Mouse (Mus musculus) thymus, adult 2 months (tissue): ENCODE measurements around the gene Zfp867. TPM values are rescaled to one million over a fixed set of nuclear protein-coding genes. Genes with fewer than 3 reads are reported as not detected.

Source experiments
- DNase-seq: peaks from one replicate; pipeline ENCODE4 v3.0.0; 2021
- H3K27ac ChIP-seq: fragments of 200-500 bp; 2 replicates; pipeline ENCODE4 v1.5.1; 2012; ENCODE audit warnings: low read length, control low read depth; ENCODE audit not compliant: control insufficient read depth, insufficient read depth
- H3K27me3 ChIP-seq: fragments of 200-500 bp; 2 replicates; pipeline ENCODE4 v1.6.1; 2012; ENCODE audit warnings: mild to moderate bottlenecking, low read length, moderate library complexity, mixed read lengths; ENCODE audit not compliant: control insufficient read depth, insufficient read depth
- H3K36me3 ChIP-seq: fragments of 200-500 bp; 2 replicates; pipeline ENCODE4 v1.6.1; 2012; ENCODE audit warnings: mild to moderate bottlenecking, low read length, moderate library complexity; ENCODE audit not compliant: control insufficient read depth, insufficient read depth
- H3K4me1 ChIP-seq: fragments of 200-500 bp; replicated peaks from 2 replicates; pipeline ENCODE4 v1.6.1; 2012; ENCODE audit warnings: low read length; ENCODE audit not compliant: control insufficient read depth, insufficient read depth
- H3K4me3 ChIP-seq: fragments of 200-500 bp; 2 replicates; pipeline ENCODE4 v1.5.1; 2012; ENCODE audit warnings: mild to moderate bottlenecking, low read length, control low read depth, moderate library complexity; ENCODE audit not compliant: control insufficient read depth, insufficient read depth
- CTCF ChIP-seq: fragments of 200-500 bp; IDR thresholded peaks from 2 replicates; pipeline ENCODE4 v1.5.1; 2012; ENCODE audit warnings: mild to moderate bottlenecking, control low read depth, low read length, moderate library complexity, borderline replicate concordance; ENCODE audit not compliant: control insufficient read depth, poor library complexity, insufficient read depth; ENCODE audit errors: extremely low read depth
- POLR2A ChIP-seq: fragments of 200-500 bp; IDR thresholded peaks from 2 replicates; pipeline ENCODE4 v1.6.1; 2012; ENCODE audit warnings: mild to moderate bottlenecking, low read length, control low read depth, moderate library complexity; ENCODE audit not compliant: control insufficient read depth, poor library complexity, insufficient read depth; ENCODE audit errors: extremely low read depth
- WGBS: fragments of 180-500 bp; shearing (Covaris S2); methylation state at CpG from one replicate; pipeline ENCODE4 v1.1.7; 2018; 5-methylcytosine and 5-hydroxymethylcytosine counted together
- polyA plus RNA-seq: library from polyadenylated mRNA; depleted of rRNA; stranded (reverse); fragments of >200 nt; gene quantifications from 2 replicates; pipeline ENCODE4 v1.2.3, GENCODE M21; 2012

Gene Zfp867
- polyA plus RNA-seq, 1 experiment: 0.50 TPM

DNA sequence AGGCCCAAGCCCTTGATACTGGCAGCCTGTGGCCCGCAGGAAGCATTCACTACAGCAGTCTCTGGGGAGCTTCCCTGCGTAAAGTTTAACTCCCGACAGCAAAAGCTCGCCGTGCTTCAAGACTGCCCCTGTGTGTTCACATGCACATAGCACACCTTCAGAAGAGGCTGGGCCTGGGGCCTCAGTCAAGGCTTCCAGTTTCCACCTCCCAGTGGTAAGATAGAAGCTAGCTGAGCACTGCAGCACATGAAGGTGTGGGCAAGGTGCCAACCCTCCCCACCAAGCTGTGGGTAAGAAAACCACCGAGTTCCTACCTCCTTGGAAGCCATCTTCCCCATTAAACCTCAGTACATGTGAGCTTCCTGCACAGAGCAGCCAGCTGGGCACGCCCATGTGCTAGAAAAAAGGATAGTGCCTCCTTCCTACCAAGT is 46.6 kb downstream of the Zfp867 start:
- H3K4me3 ChIP-seq: no peak overlapping the region
- peak; percentile 67 for DNase-seq
- H3K36me3 ChIP-seq: no peaks in the 10 kb centered on the region
- 2% methylated on average over 7 of the region's 7 CpGs for WGBS
- peak overlapping the region; percentile 29; the same call in 1 of the 2 replicates for H3K27ac ChIP-seq
- TF ChIP-seq POLR2A: no peak
- peak; percentile 77; the same call in 1 of the 2 replicates for TF ChIP-seq CTCF
- peaks cover 25% of the 10 kb centered on the region for H3K4me1 ChIP-seq
- H3K27me3 ChIP-seq: no peaks in the 10 kb centered on the region

- Histone ChIP-seq H3K27ac (no peak overlapping the region), H3K27me3 (no peaks in the 10 kb centered on the region), H3K36me3 (no peaks in the 10 kb centered on the region), H3K4me3 (no peak overlapping the region), H3K4me1 (peaks cover 31% of the 10 kb centered on the region)
- no peak for DNase-seq
- WGBS: 84% methylated on average over 5 of the region's 5 CpGs
- TF ChIP-seq CTCF (no peak), POLR2A (no peak)
Measured at GRCm38 (mm10) chr11:59423010-59423588, 49.2 kb downstream of the Zfp867 start.

- H3K27ac ChIP-seq: no peak overlapping the region
- 13% methylated on average over 2 of the region's 2 CpGs for WGBS
- no peak for DNase-seq
- no peak overlapping the region for H3K4me3 ChIP-seq
- no peak for TF ChIP-seq CTCF
- TF ChIP-seq POLR2A: no peak
- H3K36me3 ChIP-seq: no peaks in the 10 kb centered on the region
- H3K27me3 ChIP-seq: no peaks in the 10 kb centered on the region
- peaks cover 31% of the 10 kb centered on the region for H3K4me1 ChIP-seq
Measured at GRCm38 (mm10) chr11:59421967-59422366, 50.3 kb downstream of the Zfp867 start.

DNA sequence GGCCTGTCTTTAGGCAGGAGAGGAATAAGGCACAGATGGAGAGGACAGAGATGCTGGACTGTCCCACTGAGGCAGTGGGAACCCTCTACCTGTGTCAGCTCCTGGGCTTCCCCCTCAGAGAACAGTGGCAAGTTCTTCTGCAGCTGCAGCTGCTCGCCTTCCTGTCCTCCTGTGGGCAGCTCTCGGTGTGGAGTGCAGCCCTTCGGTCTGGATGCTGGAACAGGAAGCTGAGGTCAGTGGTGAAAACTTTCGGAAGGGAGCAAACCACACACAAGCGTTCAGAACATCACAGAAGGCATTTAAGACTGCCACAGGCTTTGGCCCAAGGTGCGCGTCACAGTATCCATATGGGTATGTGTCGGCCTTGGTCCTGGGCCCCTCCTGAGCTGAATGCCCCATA is 50.8 kb downstream of the Zfp867 start:
- TF ChIP-seq CTCF (no peak), POLR2A (no peak)
- WGBS: 26% methylated on average over 8 of the region's 8 CpGs

DNA sequence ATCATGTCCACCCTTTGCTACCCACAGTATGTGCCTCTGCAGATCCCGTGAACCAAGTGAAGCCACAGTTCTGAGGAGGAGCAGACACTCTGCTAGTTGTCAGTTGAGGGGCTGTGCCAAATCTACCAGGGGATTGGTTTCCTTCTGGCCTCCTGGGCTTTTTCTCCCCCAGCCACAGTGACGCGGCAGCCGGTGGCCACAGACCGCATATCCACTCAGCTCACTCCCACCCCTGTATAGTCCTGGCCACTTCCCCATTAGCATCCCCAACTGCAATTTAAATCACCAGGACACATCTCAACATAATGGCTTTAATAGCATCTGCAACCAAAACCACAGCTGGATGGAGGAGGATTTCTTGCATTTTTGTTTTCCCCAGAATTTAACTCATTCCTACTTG is 53.6 kb downstream of the Zfp867 start:
- H3K36me3 ChIP-seq: no peaks in the 10 kb centered on the region
- H3K27ac ChIP-seq: no peak overlapping the region
- TF ChIP-seq POLR2A: no peak
- H3K4me1 ChIP-seq: peaks cover 19% of the 10 kb centered on the region
- no peak overlapping the region for H3K4me3 ChIP-seq
- no peaks in the 10 kb centered on the region for H3K27me3 ChIP-seq
- 30% methylated on average over 5 of the region's 5 CpGs for WGBS
- no peak for DNase-seq

More for the DNA sequence above, 50.8 kb downstream of the Zfp867 start:
- H3K27me3 ChIP-seq: no peaks in the 10 kb centered on the region
- no peak for DNase-seq
- H3K36me3 ChIP-seq: no peaks in the 10 kb centered on the region
- peaks cover 31% of the 10 kb centered on the region for H3K4me1 ChIP-seq
- no peak overlapping the region for H3K4me3 ChIP-seq
- no peak overlapping the region for H3K27ac ChIP-seq

- Histone ChIP-seq H3K27me3 (no peaks in the 10 kb centered on the region), H3K36me3 (no peaks in the 10 kb centered on the region), H3K4me1 (peaks cover 8% of the 10 kb centered on the region), H3K27ac (no peak overlapping the region), H3K4me3 (no peak overlapping the region)
- no peak for TF ChIP-seq CTCF
- TF ChIP-seq POLR2A: no peak
- 90% methylated on average over 13 of the region's 13 CpGs for WGBS
- DNase-seq: no peak
Measured at GRCm38 (mm10) chr11:59412999-59413863, 59.0 kb downstream of the Zfp867 start.
